Mouse (Mus musculus) limb, embryonic 14.5 days (tissue): ENCODE measurements around the gene Eva1c. TPM values are rescaled to one million over a fixed set of nuclear protein-coding genes. Genes with fewer than 3 reads are reported as not detected.
"Not testable (repeated sequence)": the region's sequence is repeated elsewhere in the genome, so short reads cannot be mapped to it uniquely, and the experiment has no call there.

Experiments used
- ATAC-seq: fragments of 200-750 bp; cut with Nextera tagmentation; 2 replicates; pipeline ENCODE4 v1.8.0; 2017; ENCODE audit warnings: low read depth, moderate number of reproducible peaks, moderate TSS enrichment; ENCODE audit not compliant: low FRiP score
- DNase-seq: peaks from one replicate; pipeline ENCODE4 v3.0.0-alpha.2; 2015; ENCODE audit warnings: low spot score
- H3K27ac ChIP-seq: fragments of 300-500 bp; sonication (generic); replicated peaks from 2 replicates; pipeline ENCODE4 v1.5.1; 2014; ENCODE audit warnings: low read depth, mild to moderate bottlenecking, low read length, moderate library complexity, mixed read lengths
- H3K27me3 ChIP-seq: fragments of 300-500 bp; sonication (generic); 2 replicates; pipeline ENCODE4 v1.6.1; 2014; ENCODE audit warnings: low read length, mixed read lengths; ENCODE audit not compliant: control insufficient read depth, insufficient read depth
- H3K36me3 ChIP-seq: fragments of 300-500 bp; sonication (generic); 2 replicates; pipeline ENCODE4 v1.6.1; 2014; ENCODE audit warnings: mild to moderate bottlenecking, low read length, moderate library complexity, mixed read lengths; ENCODE audit not compliant: control insufficient read depth, insufficient read depth
- H3K4me1 ChIP-seq: fragments of 300-500 bp; sonication (generic); 2 replicates; pipeline ENCODE4 v1.6.1; 2014; ENCODE audit warnings: antibody characterized with exemption, low read length, mixed read lengths; ENCODE audit not compliant: control insufficient read depth, insufficient read depth
- H3K4me2 ChIP-seq: fragments of 300-500 bp; sonication (generic); replicated peaks from 2 replicates; pipeline ENCODE4 v1.6.1; 2014; ENCODE audit warnings: low read depth, mild to moderate bottlenecking, low read length, moderate library complexity; ENCODE audit not compliant: severe bottlenecking
- H3K4me3 ChIP-seq: fragments of 300-500 bp; sonication (generic); replicated peaks from 2 replicates; pipeline ENCODE4 v1.5.1; 2014; ENCODE audit warnings: low read length
- H3K9ac ChIP-seq: fragments of 300-500 bp; sonication (generic); 2 replicates; pipeline ENCODE4 v1.6.1; 2014; ENCODE audit warnings: mild to moderate bottlenecking, low read depth, low read length, moderate library complexity; ENCODE audit not compliant: severe bottlenecking
- H3K9me3 ChIP-seq: fragments of 300-500 bp; sonication (generic); 2 replicates; pipeline ENCODE4 v1.6.1; 2016; ENCODE audit warnings: low read length; ENCODE audit not compliant: control insufficient read depth
- POLR2A ChIP-seq: fragments of 200-500 bp; IDR thresholded peaks from 2 replicates; pipeline ENCODE4 v1.8.0; 2012; ENCODE audit warnings: inconsistent platforms, mild to moderate bottlenecking, moderate library complexity, borderline replicate concordance; ENCODE audit not compliant: insufficient read depth, insufficient read length; ENCODE audit errors: extremely low read depth
- WGBS: fragments of 180-500 bp; shearing (Covaris S2); extraction: QIAGEN DNeasy Blood & Tissue Kit; methylation state at CpG from one replicate; pipeline ENCODE4 v1.1.7; 2014; 5-methylcytosine and 5-hydroxymethylcytosine counted together
- polyA plus RNA-seq, 2 experiments: library from polyadenylated mRNA; depleted of rRNA in 1 of 2; stranded (reverse) in 1 of 2; unstranded in 1 of 2; fragments of >200 nt; fragmentation: Nextera tagmentation in 1 of 2; extraction: Ambion mirVana in 1 of 2; gene quantifications; 2 replicates each; pipeline versions ENCODE4 v1.2.1 to v1.2.3; 2012 to 2014

The Eva1c gene
- polyA plus RNA-seq, 2 experiments: 1.4 to 2.6 TPM

DNA sequence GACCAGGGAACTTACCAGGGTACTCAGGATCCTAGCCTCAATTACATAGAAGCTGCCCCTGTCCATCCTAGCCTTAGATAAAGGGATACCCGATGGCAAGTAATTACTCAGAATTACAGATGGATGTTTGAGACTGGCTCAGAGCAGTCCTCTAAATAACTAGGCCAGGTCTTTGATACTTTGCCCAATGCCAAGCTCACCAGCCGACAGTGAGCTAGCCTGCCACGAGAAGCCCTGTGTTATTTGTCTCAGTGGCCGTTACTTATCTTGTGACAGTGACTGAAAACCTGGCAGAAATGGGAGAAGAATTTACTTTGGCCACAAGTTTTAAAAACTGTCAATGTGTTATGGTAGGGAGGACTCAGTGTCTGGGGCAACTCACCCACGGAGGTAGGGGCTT is 14.4 kb upstream of the Eva1c start:
- H3K4me1 ChIP-seq: peaks cover 11% of the 10 kb centered on the region
- DNase-seq: no peak
- H3K9me3 ChIP-seq: no peaks in the 10 kb centered on the region
- no peak for ATAC-seq
- H3K27ac ChIP-seq: no peak overlapping the region
- no peaks in the 10 kb centered on the region for H3K36me3 ChIP-seq
- WGBS: 78% methylated on average over 5 of the region's 5 CpGs
- H3K27me3 ChIP-seq: no peaks in the 10 kb centered on the region
- TF ChIP-seq POLR2A: no peak
- H3K9ac ChIP-seq: no peak overlapping the region
- H3K4me3 ChIP-seq: no peak overlapping the region
- no peak overlapping the region for H3K4me2 ChIP-seq

DNA sequence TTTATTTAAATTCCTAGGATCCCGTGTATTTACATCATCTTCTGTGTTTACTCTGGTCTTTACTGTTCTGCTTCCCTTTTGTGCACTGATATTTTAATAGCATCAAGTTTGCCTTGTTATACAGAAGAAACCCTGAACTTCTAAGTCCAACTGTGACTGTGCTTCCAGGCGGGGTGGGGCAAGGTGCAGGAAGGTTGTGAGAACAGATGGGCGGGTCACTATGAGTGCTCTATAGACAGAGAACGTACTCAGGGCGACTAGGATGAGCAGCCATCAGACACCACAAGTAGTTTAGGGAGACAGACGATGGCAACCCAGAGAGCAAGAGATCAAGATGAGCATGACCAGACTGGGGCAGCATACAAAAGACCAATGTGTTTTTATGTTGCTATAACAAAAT is 6.2 kb upstream of the Eva1c start:
- 82% methylated on average over 6 of the region's 6 CpGs for WGBS
- Histone ChIP-seq H3K4me1 (no peaks in the 10 kb centered on the region), H3K27ac (no peak overlapping the region), H3K9me3 (no peaks in the 10 kb centered on the region), H3K4me3 (no peak overlapping the region), H3K9ac (no peak overlapping the region), H3K4me2 (no peak overlapping the region), H3K36me3 (no peaks in the 10 kb centered on the region), H3K27me3 (no peaks in the 10 kb centered on the region)
- no peak for DNase-seq
- no peak for TF ChIP-seq POLR2A
- no peak for ATAC-seq

DNA sequence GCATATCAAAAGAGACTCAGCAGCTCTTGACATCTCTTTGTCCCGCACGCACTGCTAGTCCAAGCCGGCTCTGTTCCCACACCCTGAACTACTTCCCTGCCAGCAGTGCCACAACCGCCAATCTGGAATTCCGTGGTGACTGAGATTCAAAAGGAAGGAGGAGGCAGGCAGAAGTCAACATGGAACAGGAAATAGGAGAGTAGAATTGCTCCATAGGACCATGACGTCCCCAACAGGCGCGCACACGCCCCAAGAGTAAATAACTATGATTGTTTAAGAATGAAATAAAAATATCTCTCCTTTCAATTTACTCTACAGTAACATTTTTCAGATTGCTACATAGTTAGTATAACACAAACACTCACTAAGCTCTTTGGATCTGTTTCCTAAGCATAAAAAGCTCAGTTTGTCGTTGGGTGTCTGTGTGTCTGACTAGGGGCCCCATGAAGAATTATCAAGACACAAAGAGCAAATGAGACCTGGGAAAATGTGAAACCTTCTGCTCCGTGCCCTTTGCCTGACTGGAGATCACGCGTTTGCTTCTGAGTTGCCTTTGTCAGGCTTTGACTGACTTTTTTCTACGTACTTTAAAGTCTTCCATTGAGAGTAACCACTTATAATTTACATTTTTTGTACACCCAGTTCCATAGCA is 5.3 kb upstream of the Eva1c start:
- Histone ChIP-seq H3K36me3 (no peaks in the 10 kb centered on the region), H3K4me2 (no peak overlapping the region), H3K4me1 (no peaks in the 10 kb centered on the region), H3K27me3 (no peaks in the 10 kb centered on the region), H3K4me3 (no peak overlapping the region), H3K9ac (no peak overlapping the region), H3K9me3 (no peaks in the 10 kb centered on the region), H3K27ac (no peak overlapping the region)
- 86% methylated on average over 14 of the region's 14 CpGs for WGBS
- DNase-seq (no peak), ATAC-seq (no peak)
- no peak for TF ChIP-seq POLR2A

DNA sequence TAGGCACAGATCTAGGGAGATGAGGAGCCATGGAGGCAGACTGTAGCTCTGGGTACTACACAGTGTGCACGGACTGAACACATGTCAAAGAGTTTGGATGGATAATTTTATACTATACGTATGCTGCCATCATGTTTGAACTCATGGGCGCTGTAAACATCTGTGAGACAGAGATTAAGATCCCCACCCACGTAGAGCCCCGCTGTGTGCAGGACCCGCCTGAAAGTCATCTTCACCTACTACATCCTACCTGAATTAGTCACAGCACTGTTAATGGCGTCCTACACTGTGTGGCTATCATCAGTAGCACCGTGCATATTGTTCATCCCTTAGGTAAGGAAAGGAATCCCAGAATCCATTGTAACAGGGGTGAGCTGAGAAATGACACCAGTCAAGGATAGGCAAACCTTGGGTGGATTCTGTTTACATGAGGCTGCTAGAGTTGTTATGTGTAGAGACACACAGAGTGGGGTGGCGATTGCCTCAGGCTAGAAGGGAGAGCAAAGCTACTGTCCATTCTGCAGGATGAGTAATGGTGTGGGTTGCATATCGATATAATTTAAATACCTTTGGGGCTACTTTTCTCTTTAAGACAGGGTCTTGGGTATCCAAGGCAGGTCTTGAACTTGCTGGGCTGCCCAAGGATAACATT is 4.1 kb upstream of the Eva1c start:
- Histone ChIP-seq H3K4me2 (no peak overlapping the region), H3K4me1 (no peaks in the 10 kb centered on the region), H3K36me3 (no peaks in the 10 kb centered on the region), H3K4me3 (no peak overlapping the region), H3K9ac (no peak overlapping the region), H3K27me3 (no peaks in the 10 kb centered on the region), H3K9me3 (no peaks in the 10 kb centered on the region), H3K27ac (no peak overlapping the region)
- WGBS: 87% methylated on average over 10 of the region's 10 CpGs
- ATAC-seq: no peak
- no peak for TF ChIP-seq POLR2A
- no peak for DNase-seq

DNA sequence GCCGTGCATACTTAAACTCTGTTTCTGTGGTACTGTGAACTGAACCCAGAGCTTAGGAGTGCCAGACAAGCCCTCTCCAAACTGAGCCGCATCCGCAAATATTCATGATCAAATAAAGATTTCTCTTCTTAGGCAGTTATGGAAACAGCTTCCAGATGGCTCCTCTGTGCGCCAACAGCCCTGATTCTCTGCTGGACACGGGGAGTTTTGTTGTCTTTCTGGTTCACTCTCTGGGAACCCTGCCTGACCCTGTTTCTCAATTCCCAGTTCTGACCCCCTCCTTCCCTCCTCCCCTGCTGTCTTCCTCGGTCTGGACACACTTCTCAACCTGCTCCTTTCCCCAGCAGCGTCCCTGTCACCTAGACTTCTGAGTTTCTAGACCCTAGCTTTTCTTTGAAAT is 3.5 kb upstream of the Eva1c start:
- Histone ChIP-seq H3K4me2 (no peak overlapping the region), H3K9ac (no peak overlapping the region), H3K4me1 (no peaks in the 10 kb centered on the region), H3K27me3 (no peaks in the 10 kb centered on the region), H3K4me3 (no peak overlapping the region), H3K36me3 (no peaks in the 10 kb centered on the region), H3K27ac (no peak overlapping the region), H3K9me3 (no peaks in the 10 kb centered on the region)
- DNase-seq (peak; percentile 20), ATAC-seq (no peak)
- WGBS: 52% methylated on average over 7 of the region's 7 CpGs
- no peak for TF ChIP-seq POLR2A

DNA sequence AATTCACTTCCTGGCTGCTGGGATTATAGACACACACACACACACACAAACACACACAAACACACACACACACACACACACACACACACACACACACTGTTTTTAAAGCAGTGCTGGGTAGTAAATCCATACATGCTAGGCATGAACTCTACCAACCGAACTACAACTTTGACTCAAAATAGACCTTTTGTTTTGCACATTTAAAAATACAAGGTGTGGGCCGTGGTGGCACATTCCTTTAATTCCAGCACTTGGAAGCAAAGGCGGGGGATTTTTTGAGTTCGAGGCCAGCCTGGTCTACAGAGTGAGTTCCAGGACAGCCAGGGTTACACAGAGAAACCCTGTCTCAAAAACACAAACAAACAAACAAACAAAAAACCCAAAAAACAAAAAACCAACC is 2.5 kb upstream of the Eva1c start:
- not testable (repeated sequence) for H3K9ac ChIP-seq
- 71% methylated on average over 4 of the region's 4 CpGs for WGBS

More for the DNA sequence above, 2.5 kb upstream of the Eva1c start:
- H3K27me3 ChIP-seq, DNase-seq, H3K9me3 ChIP-seq, H3K27ac ChIP-seq, H3K4me2 ChIP-seq, H3K36me3 ChIP-seq, H3K4me1 ChIP-seq, H3K4me3 ChIP-seq, ATAC-seq: not testable (repeated sequence)
